Mouse (Mus musculus) neural tube, embryonic 11.5 days (tissue): ENCODE measurements around the gene Thbs3. TPM values are rescaled to one million over a fixed set of nuclear protein-coding genes. Genes with fewer than 3 reads are reported as not detected.

Experiments used
- ATAC-seq: fragments of 200-750 bp; cut with Nextera tagmentation; 2 replicates; pipeline ENCODE4 v1.8.0; 2017; ENCODE audit warnings: moderate number of reproducible peaks, mild to moderate bottlenecking, moderate TSS enrichment, moderate library complexity; ENCODE audit not compliant: insufficient read depth, low FRiP score, low TSS enrichment
- DNase-seq: peaks from one replicate; pipeline ENCODE4 v3.0.0-alpha.2; 2015; ENCODE audit warnings: low spot score
- H3K27ac ChIP-seq: fragments of 300-500 bp; sonication (generic); 2 replicates; pipeline ENCODE4 v1.5.1; 2014; ENCODE audit warnings: low read depth, mild to moderate bottlenecking, low read length
- H3K27me3 ChIP-seq: fragments of 300-500 bp; sonication (generic); 2 replicates; pipeline ENCODE4 v1.6.1; 2014; ENCODE audit warnings: mild to moderate bottlenecking, low read length, mixed read lengths; ENCODE audit not compliant: control insufficient read depth, insufficient read depth
- H3K36me3 ChIP-seq: fragments of 300-500 bp; sonication (generic); 2 replicates; pipeline ENCODE4 v1.6.1; 2014; ENCODE audit warnings: mild to moderate bottlenecking, low read length, moderate library complexity, mixed read lengths; ENCODE audit not compliant: control insufficient read depth, insufficient read depth
- H3K4me1 ChIP-seq: fragments of 300-500 bp; sonication (generic); 2 replicates; pipeline ENCODE4 v1.6.1; 2014; ENCODE audit warnings: low read length, mixed read lengths; ENCODE audit not compliant: control insufficient read depth, insufficient read depth
- H3K4me2 ChIP-seq: fragments of 300-500 bp; sonication (generic); 2 replicates; pipeline ENCODE4 v1.6.1; 2014; ENCODE audit warnings: low read depth, mild to moderate bottlenecking, moderate library complexity
- H3K4me3 ChIP-seq: fragments of 300-500 bp; sonication (generic); 2 replicates; pipeline ENCODE4 v1.5.1; 2014; ENCODE audit warnings: low read depth, low read length
- H3K9ac ChIP-seq: fragments of 300-500 bp; sonication (generic); 2 replicates; pipeline ENCODE4 v1.6.1; 2014; ENCODE audit warnings: mild to moderate bottlenecking, low read length
- H3K9me3 ChIP-seq: fragments of 300-500 bp; sonication (generic); 2 replicates; pipeline ENCODE4 v1.6.1; 2016; ENCODE audit warnings: low read length; ENCODE audit not compliant: control insufficient read depth
- WGBS: fragments of 180-500 bp; shearing (Covaris S2); extraction: QIAGEN DNeasy Blood & Tissue Kit; methylation state at CpG from one replicate; pipeline ENCODE4 v1.1.7; 2014; 5-methylcytosine and 5-hydroxymethylcytosine counted together
- polyA plus RNA-seq: library from polyadenylated mRNA; unstranded; fragments of >200 nt; fragmentation: Nextera tagmentation; extraction: Ambion mirVana; gene quantifications from 2 replicates; pipeline ENCODE4 v1.2.1, GENCODE M21; 2014

The Thbs3 gene
- polyA plus RNA-seq = 26.3 and 26.6 TPM in 2 replicates

GRCm38 (mm10) chr3:89214681-89215411 is at the start of gene Thbs3:
Gene Thbs3, plus strand, starts transcription at chr3:89215180.
- peak within 1 kb of the TSS; percentile 55 for H3K4me2 ChIP-seq
- H3K4me3 ChIP-seq = peak within 1 kb of the TSS; percentile 73
- H3K9ac ChIP-seq = peak within 1 kb of the TSS; percentile 66
- no peaks in the 10 kb centered on the region for H3K27me3 ChIP-seq
- no peaks in the 10 kb centered on the region for H3K9me3 ChIP-seq
- peaks cover 18% of the 10 kb centered on the region for H3K4me1 ChIP-seq
- DNase-seq = peak; percentile 52
- under 1% methylated on average over 18 of the region's 19 CpGs for WGBS
- no peak for ATAC-seq
- peak within 1 kb of the TSS; percentile 90 for H3K27ac ChIP-seq
- no peaks in the 10 kb centered on the region; the same call in 1 of the 2 replicates for H3K36me3 ChIP-seq

- H3K4me2 ChIP-seq = peak overlapping the region; percentile 83
- peak overlapping the region; percentile 77 for H3K4me3 ChIP-seq
- WGBS = 24% methylated on average over 12 of the region's 12 CpGs
- H3K36me3 ChIP-seq = peaks cover 17% of the 10 kb centered on the region
- DNase-seq (no peak), ATAC-seq (no peak)
- peak overlapping the region; percentile 88 for H3K9ac ChIP-seq
- peaks cover 7% of the 10 kb centered on the region for H3K4me1 ChIP-seq
- H3K27ac ChIP-seq = peak overlapping the region; percentile 90
- H3K9me3 ChIP-seq = no peaks in the 10 kb centered on the region
- H3K27me3 ChIP-seq = no peaks in the 10 kb centered on the region
Measured at GRCm38 (mm10) chr3:89165268-89165870, 49.6 kb upstream of the Thbs3 start.

DNA sequence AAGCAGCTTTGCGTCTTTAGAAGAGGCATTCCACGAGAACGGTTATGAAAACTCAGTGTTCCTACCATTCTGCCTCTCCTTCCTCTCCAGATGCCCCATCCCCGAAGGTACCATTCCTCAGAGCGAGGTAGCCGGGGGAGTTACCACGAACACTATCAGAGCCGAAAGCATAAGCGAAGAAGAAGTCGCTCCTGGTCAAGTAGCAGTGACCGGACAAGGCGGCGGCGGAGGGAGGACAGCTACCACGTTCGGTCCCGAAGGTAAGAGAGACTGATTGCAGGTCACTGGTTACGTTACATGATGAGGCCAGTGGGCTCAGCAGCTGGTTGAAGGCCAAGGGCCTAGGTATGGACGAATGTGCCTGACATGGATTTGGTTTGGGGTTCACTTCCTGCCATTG is 48.0 kb upstream of the Thbs3 start:
- DNase-seq (no peak), ATAC-seq (no peak)
- Histone ChIP-seq H3K36me3 (peaks cover 23% of the 10 kb centered on the region), H3K4me3 (no peak overlapping the region), H3K27me3 (no peaks in the 10 kb centered on the region), H3K9ac (no peak overlapping the region), H3K4me1 (peaks cover 7% of the 10 kb centered on the region), H3K27ac (no peak overlapping the region), H3K9me3 (no peaks in the 10 kb centered on the region), H3K4me2 (no peak overlapping the region)
- WGBS = 97% methylated on average over 19 of the region's 19 CpGs

DNA sequence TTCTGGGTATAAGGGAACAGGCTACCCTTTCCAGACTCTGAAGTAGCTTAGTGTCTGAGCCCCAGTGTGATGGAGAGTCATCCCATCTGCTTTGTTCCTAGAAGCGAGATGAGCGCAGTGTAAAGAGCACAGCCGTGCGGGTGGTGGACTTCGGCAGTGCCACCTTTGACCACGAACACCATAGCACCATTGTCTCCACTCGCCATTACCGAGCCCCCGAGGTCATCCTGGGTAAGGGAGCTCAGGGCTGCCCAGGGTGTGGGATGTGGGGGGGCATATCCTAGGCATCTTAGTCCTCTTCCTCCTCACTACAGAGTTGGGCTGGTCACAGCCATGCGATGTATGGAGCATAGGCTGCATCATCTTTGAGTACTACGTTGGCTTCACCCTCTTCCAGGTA is 40.1 kb upstream of the Thbs3 start:
- ATAC-seq (no peak), DNase-seq (no peak)
- H3K4me3 ChIP-seq = no peak overlapping the region
- no peak overlapping the region for H3K4me2 ChIP-seq
- no peaks in the 10 kb centered on the region for H3K27me3 ChIP-seq
- H3K36me3 ChIP-seq = peaks cover 32% of the 10 kb centered on the region
- no peaks in the 10 kb centered on the region for H3K9me3 ChIP-seq
- H3K4me1 ChIP-seq = peaks cover 9% of the 10 kb centered on the region
- 94% methylated on average over 11 of the region's 11 CpGs for WGBS
- H3K9ac ChIP-seq = no peak overlapping the region
- no peak overlapping the region for H3K27ac ChIP-seq

GRCm38 (mm10) chr3:89175544-89175943 is 39.4 kb upstream of the Thbs3 start:
- Histone ChIP-seq H3K4me1 (peaks cover 9% of the 10 kb centered on the region), H3K9ac (no peak overlapping the region), H3K36me3 (peaks cover 27% of the 10 kb centered on the region), H3K4me2 (no peak overlapping the region), H3K4me3 (no peak overlapping the region), H3K9me3 (no peaks in the 10 kb centered on the region), H3K27ac (no peak overlapping the region), H3K27me3 (no peaks in the 10 kb centered on the region)
- ATAC-seq (no peak), DNase-seq (no peak)
- 92% methylated on average over 10 of the region's 10 CpGs for WGBS

DNA sequence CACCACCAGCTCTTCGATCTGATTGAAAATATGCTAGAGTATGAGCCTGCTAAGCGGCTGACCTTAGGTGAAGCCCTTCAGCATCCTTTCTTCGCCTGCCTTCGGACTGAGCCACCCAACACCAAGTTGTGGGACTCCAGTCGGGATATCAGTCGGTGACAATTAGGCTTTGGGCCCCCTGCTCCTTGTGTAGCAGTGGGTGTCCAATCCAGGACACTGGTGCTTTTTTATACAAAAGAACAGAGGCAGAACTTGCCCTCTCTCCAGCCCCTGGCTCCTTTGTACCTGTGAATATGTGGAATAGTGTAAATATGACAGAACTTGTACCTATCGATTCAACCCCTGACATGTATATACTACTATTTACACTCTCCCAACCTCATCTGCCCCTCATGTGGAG is 38.6 kb upstream of the Thbs3 start:
- H3K9ac ChIP-seq = no peak overlapping the region
- no peaks in the 10 kb centered on the region for H3K9me3 ChIP-seq
- peaks cover 9% of the 10 kb centered on the region for H3K4me1 ChIP-seq
- H3K4me3 ChIP-seq = no peak overlapping the region
- 84% methylated on average over 7 of the region's 7 CpGs for WGBS
- no peak overlapping the region for H3K27ac ChIP-seq
- no peaks in the 10 kb centered on the region for H3K27me3 ChIP-seq
- no peak overlapping the region for H3K4me2 ChIP-seq
- DNase-seq (no peak), ATAC-seq (peak; percentile 18; the same call in 1 of the 2 replicates)
- peaks cover 26% of the 10 kb centered on the region for H3K36me3 ChIP-seq

GRCm38 (mm10) chr3:89177242-89178106 is 37.5 kb upstream of the Thbs3 start, which contains the start of gene Scamp3:
Gene Scamp3, plus strand, starts transcription at chr3:89177473.
- Histone ChIP-seq H3K9me3 (no peaks in the 10 kb centered on the region), H3K4me2 (peak within 1 kb of the TSS; percentile 99), H3K4me1 (peaks cover 9% of the 10 kb centered on the region), H3K27ac (peak within 1 kb of the TSS; percentile 15; the same call in 1 of the 2 replicates), H3K27me3 (no peaks in the 10 kb centered on the region), H3K36me3 (peaks cover 29% of the 10 kb centered on the region), H3K4me3 (peak within 1 kb of the TSS; percentile 76), H3K9ac (peak within 1 kb of the TSS; percentile 71)
- ATAC-seq (peak; percentile 95), DNase-seq (peak; percentile 96)
- under 1% methylated on average over 43 of the region's 43 CpGs for WGBS

DNA sequence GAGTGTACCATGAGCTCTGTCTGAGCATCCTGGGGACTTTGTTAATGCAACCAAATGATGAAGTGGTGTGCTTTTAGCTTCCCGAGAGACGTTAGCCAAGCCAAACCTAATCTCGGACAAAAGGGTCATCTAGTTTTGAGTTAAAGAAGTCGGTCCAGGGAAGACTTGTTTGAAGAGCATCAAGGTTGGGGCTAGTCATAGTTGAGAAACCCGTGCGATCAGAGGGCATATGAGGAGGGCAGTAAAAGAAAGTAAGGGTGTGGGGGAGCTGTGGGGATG is 36.9 kb upstream of the Thbs3 start:
- H3K4me2 ChIP-seq = peak overlapping the region; percentile 99
- H3K36me3 ChIP-seq = peaks cover 29% of the 10 kb centered on the region
- peak overlapping the region; percentile 76 for H3K4me3 ChIP-seq
- no peaks in the 10 kb centered on the region for H3K27me3 ChIP-seq
- ATAC-seq (no peak), DNase-seq (no peak)
- peak overlapping the region; percentile 71 for H3K9ac ChIP-seq
- no peaks in the 10 kb centered on the region for H3K9me3 ChIP-seq
- H3K4me1 ChIP-seq = peaks cover 9% of the 10 kb centered on the region
- peak overlapping the region; percentile 15; the same call in 1 of the 2 replicates for H3K27ac ChIP-seq
- 12% methylated on average over 6 of the region's 6 CpGs for WGBS
